Mouse (Mus musculus) liver, embryonic 14.5 days (tissue): Measurements from ENCODE around the gene Gm17542. TPM values are rescaled to one million over a fixed set of nuclear protein-coding genes. Genes with fewer than 3 reads are reported as not detected.
"Not testable (repeated sequence)": the region's sequence is repeated elsewhere in the genome, so short reads cannot be mapped to it uniquely, and the experiment has no call there.

Source experiments
- ATAC-seq: fragments of 200-750 bp; cut with Nextera tagmentation; 2 replicates; pipeline ENCODE4 v1.8.0; 2017; ENCODE audit warnings: moderate number of reproducible peaks, mild to moderate bottlenecking, moderate library complexity; ENCODE audit not compliant: insufficient read depth
- DNase-seq, 3 experiments: peaks; one replicate each; pipeline ENCODE4 v3.0.0-alpha.2; 2012 to 2013; ENCODE audit warnings: low read depth in 3 of 3, low spot score in 3 of 3
- H3K27ac ChIP-seq: fragments of 300-500 bp; sonication (generic); 2 replicates; pipeline ENCODE4 v1.5.1; 2014; ENCODE audit warnings: moderate library complexity, mild to moderate bottlenecking, control low read depth, inconsistent platforms
- H3K27me3 ChIP-seq: fragments of 300-500 bp; sonication (generic); 2 replicates; pipeline ENCODE4 v1.6.1; 2014; ENCODE audit warnings: mild to moderate bottlenecking, low read length, moderate library complexity; ENCODE audit not compliant: control insufficient read depth, insufficient read depth
- H3K36me3 ChIP-seq: fragments of 300-500 bp; sonication (generic); replicated peaks from 2 replicates; pipeline ENCODE4 v1.6.1; 2014; ENCODE audit warnings: low read depth; ENCODE audit not compliant: control insufficient read depth, insufficient read depth
- H3K4me1 ChIP-seq, 2 experiments: fragments of 200-500 bp in 1 of 2; fragments of 300-500 bp in 1 of 2; sonication (generic) in 1 of 2; replicated peaks; 2 replicates each; pipeline ENCODE4 v1.6.1; 2012 to 2014; ENCODE audit warnings: antibody characterized with exemption in 1 of 2, inconsistent platforms in 1 of 2, low read length in 1 of 2; ENCODE audit not compliant: control insufficient read depth in 2 of 2, insufficient read depth in 2 of 2
- H3K4me2 ChIP-seq: fragments of 300-500 bp; sonication (generic); 2 replicates; pipeline ENCODE4 v1.6.1; 2014; ENCODE audit warnings: low read depth, mild to moderate bottlenecking, control low read depth, moderate library complexity
- H3K4me3 ChIP-seq, 2 experiments: fragments of 200-500 bp in 1 of 2; fragments of 300-500 bp in 1 of 2; sonication (generic) in 1 of 2; 2 replicates each; pipeline ENCODE4 v1.5.1; 2012 to 2014; ENCODE audit warnings: low read depth in 2 of 2, low read length in 2 of 2, mild to moderate bottlenecking in 2 of 2, control low read depth in 1 of 2, inconsistent platforms in 1 of 2, moderate library complexity in 1 of 2; ENCODE audit not compliant: insufficient read depth in 1 of 2
- H3K9ac ChIP-seq: fragments of 300-500 bp; sonication (generic); replicated peaks from 2 replicates; pipeline ENCODE4 v1.6.1; 2014; ENCODE audit warnings: mild to moderate bottlenecking, control low read depth, moderate library complexity
- H3K9me3 ChIP-seq: fragments of 300-500 bp; sonication (generic); 2 replicates; pipeline ENCODE4 v1.6.1; 2016; ENCODE audit warnings: low read length, mixed read lengths; ENCODE audit not compliant: control insufficient read depth
- CTCF ChIP-seq: IDR thresholded peaks from 2 replicates; pipeline ENCODE4 v1.5.1; 2016; ENCODE audit warnings: antibody characterized with exemption, low read depth, control low read depth
- EP300 ChIP-seq: IDR thresholded peaks from 2 replicates; pipeline ENCODE4 v1.6.1; 2016; ENCODE audit warnings: antibody characterized with exemption, low read depth
- WGBS: fragments of 180-500 bp; shearing (Covaris S2); extraction: QIAGEN DNeasy Blood & Tissue Kit; methylation state at CpG from one replicate; pipeline ENCODE4 v1.1.7; 2014; ENCODE audit not compliant: insufficient replicate concordance; 5-methylcytosine and 5-hydroxymethylcytosine counted together
- polyA plus RNA-seq, 2 experiments: library from polyadenylated mRNA; depleted of rRNA in 1 of 2; stranded (reverse) in 1 of 2; unstranded in 1 of 2; fragments of >200 nt; fragmentation: Nextera tagmentation in 1 of 2; extraction: Ambion mirVana in 1 of 2; gene quantifications; 2 replicates each; pipeline versions ENCODE4 v1.2.1 to v1.2.3; 2012 to 2014

Gene Gm17542
- polyA plus RNA-seq (2012; rRNA removed) (not detected in 2 replicates), polyA plus RNA-seq (2014; fragmentation: Nextera tagmentation; extraction: Ambion mirVana) (not detected in 2 replicates)

- not testable (repeated sequence) for H3K4me3 ChIP-seq, H3K9ac ChIP-seq, H3K4me1 ChIP-seq, H3K27me3 ChIP-seq, H3K36me3 ChIP-seq, H3K4me2 ChIP-seq, DNase-seq, ATAC-seq, H3K27ac ChIP-seq, H3K9me3 ChIP-seq
Observed at GRCm38 (mm10) chr10:58718110-58718509, at the start of gene Gm17542. TSS of gene Gm17542 (minus strand) at chr10:58718210.

DNA sequence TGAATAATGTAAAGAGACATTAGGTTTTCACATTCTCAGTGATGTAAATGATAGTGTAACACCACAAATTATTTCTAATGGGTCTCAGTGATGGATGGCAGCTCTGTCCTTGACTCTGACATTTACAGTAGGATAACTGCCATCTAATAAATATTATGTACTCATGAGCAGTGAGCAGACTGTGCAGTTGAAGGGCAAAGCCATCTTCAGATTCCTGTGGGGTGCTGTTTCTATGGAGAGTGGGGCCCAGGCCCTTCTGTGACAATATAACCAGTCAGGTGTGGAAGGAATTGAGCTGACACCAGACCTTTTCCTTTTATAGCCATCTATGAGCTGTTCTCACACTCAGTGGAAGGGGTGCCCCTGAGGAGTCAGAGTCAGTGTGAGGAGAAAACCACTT, 21.8 kb upstream of the Gm17542 start:
- Histone ChIP-seq H3K4me3 (no peak overlapping the region), H3K9ac (no peak overlapping the region), H3K9me3 (no peaks in the 10 kb centered on the region), H3K4me1 (no peaks in the 10 kb centered on the region), H3K27ac (no peak overlapping the region), H3K27me3 (no peaks in the 10 kb centered on the region), H3K36me3 (no peaks in the 10 kb centered on the region), H3K4me2 (no peak overlapping the region)
- ATAC-seq (no peak), DNase-seq (no peak)
- TF ChIP-seq EP300: no peak
- TF ChIP-seq CTCF: no peak

GRCm38 (mm10) chr10:58738152-58738551, 20.1 kb upstream of the Gm17542 start:
- Histone ChIP-seq H3K36me3 (no peaks in the 10 kb centered on the region), H3K4me1 (no peaks in the 10 kb centered on the region), H3K4me3 (no peak overlapping the region), H3K27me3 (no peaks in the 10 kb centered on the region), H3K4me2 (no peak overlapping the region), H3K9ac (no peak overlapping the region), H3K27ac (no peak overlapping the region), H3K9me3 (no peaks in the 10 kb centered on the region)
- 53% methylated on average over 7 of the region's 7 CpGs for WGBS
- ATAC-seq (no peak), DNase-seq (no peak)
- TF ChIP-seq CTCF (no peak), EP300 (no peak)

DNA sequence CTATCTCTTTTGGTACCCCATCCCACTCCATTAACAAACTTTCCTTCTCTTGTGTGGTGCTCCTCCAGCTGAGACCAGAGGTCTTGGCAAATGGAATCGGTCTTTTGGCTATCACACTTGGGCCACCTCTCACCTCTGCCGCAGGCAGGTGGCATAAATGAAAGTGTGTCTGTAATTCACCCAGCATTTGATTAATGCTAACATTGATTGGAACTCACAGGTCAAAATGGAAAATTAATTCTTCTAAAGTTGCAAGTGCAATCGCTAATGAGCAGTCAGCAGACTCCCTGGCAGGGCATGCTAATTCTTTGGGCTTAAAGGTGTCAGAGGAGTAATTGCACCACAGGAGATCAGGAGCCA, 3.2 kb downstream of the Gm17542 start:
- Histone ChIP-seq H3K4me2 (no peak overlapping the region), H3K9ac (no peak overlapping the region), H3K27ac (no peak overlapping the region), H3K4me1 (no peaks in the 10 kb centered on the region), H3K27me3 (no peaks in the 10 kb centered on the region), H3K9me3 (no peaks in the 10 kb centered on the region), H3K36me3 (no peaks in the 10 kb centered on the region), H3K4me3 (no peak overlapping the region)
- no peak for DNase-seq
- no peak for TF ChIP-seq CTCF
- TF ChIP-seq EP300: no peak
- 49% methylated on average over 3 of the region's 3 CpGs for WGBS
- ATAC-seq: no peak

DNA sequence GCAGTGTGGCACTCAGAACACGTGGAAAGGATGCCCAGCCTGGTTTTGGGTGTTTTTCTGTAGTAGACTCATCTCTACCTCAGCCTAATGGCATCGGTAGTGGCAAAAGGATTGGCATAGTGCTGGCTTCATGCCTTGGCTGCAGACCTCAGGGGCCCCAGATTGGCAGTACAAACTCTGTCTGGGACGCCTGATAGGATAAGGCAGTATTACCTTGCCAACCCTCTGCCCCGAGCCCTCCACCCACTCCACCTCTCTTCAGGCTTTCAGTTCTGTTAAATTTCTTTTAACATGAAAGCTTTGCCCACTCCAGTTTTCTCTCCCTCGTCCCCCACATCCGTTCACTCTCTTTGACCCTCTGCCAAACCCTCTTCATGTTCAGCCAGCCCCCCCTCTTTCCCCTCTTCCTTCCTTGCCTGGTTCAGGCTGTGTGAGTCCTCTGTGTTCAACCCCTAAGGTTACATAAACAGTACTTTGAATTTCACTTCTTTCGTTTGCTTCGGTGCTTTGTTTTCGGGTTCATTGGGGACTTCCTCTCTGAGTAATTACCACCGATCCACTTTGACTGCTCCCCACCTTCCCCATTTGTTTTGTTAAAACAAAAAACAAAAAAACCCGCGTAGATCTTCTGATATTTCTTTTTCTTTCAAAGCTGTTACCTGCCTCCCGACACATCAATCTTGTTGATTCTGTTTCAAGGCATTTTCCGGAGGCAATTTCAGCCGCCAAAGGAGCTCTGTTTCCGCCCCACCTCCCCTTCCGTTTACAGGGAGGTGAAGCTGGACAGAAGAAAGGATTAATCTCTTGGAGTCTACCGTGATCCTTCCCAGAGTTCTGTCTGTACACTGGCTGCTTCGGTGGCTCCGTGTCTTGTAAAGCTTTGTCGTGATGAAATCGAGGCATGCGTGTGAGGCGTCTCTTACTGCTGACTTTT, 3.9 kb downstream of the Gm17542 start:
- WGBS: 25% methylated on average over 24 of the region's 24 CpGs
- no peak overlapping the region for H3K4me3 ChIP-seq

More for the DNA sequence above, 3.9 kb downstream of the Gm17542 start:
- Histone ChIP-seq H3K9ac (no peak overlapping the region), H3K9me3 (no peaks in the 10 kb centered on the region), H3K4me2 (peak overlapping the region; percentile 22), H3K27me3 (no peaks in the 10 kb centered on the region), H3K36me3 (no peaks in the 10 kb centered on the region), H3K27ac (no peak overlapping the region), H3K4me1 (no peaks in the 10 kb centered on the region)
- no peak for ATAC-seq
- no peak for DNase-seq
- TF ChIP-seq CTCF (no peak), EP300 (no peak)
